Comparison of ENCODE assay signal across 7 mouse cellular contexts in the genomic region with DNA sequence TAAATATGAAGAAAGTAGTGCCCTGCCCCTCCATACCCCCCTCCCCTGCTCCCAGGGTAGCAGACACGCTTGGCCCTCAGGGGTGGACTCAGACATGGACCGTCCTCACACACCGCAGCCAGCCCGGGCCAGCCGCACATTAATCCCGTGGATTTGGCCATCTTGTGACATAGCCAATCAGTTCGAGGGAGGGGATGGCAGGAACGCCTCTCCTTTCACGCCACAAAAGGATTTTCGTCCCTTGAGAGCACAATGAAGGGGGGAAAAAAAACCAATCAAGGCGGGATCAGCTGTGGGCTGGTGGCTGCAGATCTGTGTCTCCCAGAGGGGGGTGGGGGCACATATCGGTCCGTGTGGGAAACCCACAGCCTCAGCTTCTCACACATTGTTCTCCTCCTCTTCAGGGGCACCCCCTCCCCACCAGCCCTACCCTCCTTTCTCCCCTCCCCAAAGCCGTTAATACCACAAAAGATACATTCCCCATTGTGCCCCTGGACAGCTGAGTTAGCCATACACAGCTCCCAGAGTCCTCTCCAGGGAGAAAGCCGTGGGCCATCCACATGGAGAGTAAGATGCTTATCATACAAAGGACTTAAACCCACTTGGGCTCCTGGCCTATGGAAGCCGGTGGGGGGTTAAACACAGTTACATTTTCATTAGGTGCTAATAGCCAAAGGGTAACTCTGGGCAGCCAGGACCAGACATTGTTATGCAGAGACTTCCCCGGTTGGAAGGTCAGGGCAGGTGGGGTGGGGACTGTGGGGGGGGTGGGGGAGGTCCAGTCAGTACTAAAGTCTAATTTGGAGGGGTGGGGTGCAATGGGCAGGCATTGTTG.
DNase-seq lines count a peak whose midpoint lies in the region; ATAC-seq and TF ChIP-seq lines count a peak whose summit lies in the region.

No protein-coding gene starts in this region.

- no peak for TF ChIP-seq CTCF in lung, embryonic 14.5 days (IDR thresholded peaks at IDR 0.05; ENCODE audit: low read depth)
- no peak for TF ChIP-seq CTCF in hindbrain, postnatal 0 days (IDR thresholded peaks at IDR 0.05; ENCODE audit: low read depth)

- H3K9ac ChIP-seq in lung, embryonic 14.5 days = peak overlapping the region; percentile 48
- H3K9ac ChIP-seq in embryonic facial prominence, embryonic 13.5 days = peak overlapping the region; percentile 57
- H3K9ac ChIP-seq in hindbrain, postnatal 0 days (replicated peaks; ENCODE audit: low read length) = peak overlapping the region; percentile 30; the same call in 1 of the 2 replicates

- 0 out of 2 replicates have a peak, but pooled peaks cover 8% of the 10 kb centered on the region for H3K4me1 ChIP-seq in lung, embryonic 14.5 days (ENCODE audit: insufficient read depth)
- H3K4me1 ChIP-seq in embryonic facial prominence, embryonic 13.5 days = peaks cover 12% of the 10 kb centered on the region
- peaks cover 12% of the 10 kb centered on the region for H3K4me1 ChIP-seq in hindbrain, postnatal 0 days (ENCODE audit: insufficient read depth, low read length)

- H3K4me3 ChIP-seq in lung, embryonic 14.5 days (ENCODE audit: low read depth, low read length) = peak overlapping the region; percentile 12
- peak overlapping the region; percentile 29 for H3K4me3 ChIP-seq in embryonic facial prominence, embryonic 13.5 days
- H3K4me3 ChIP-seq in hindbrain, postnatal 0 days (ENCODE audit: low read length) = peak overlapping the region; percentile 17

- DNase-seq in lung, embryonic 14.5 days = peak; percentile 46
- DNase-seq in lung, postnatal 36 days = no peak
- DNase-seq in hindbrain, postnatal 0 days (ENCODE audit: low spot score) = peak; percentile 75
- peak; percentile 93 for DNase-seq in retina, postnatal 1 day
- no peak for DNase-seq in cerebellum, postnatal 25 days
- no peak for DNase-seq in gastrocnemius, adult 8-10 months (ENCODE audit: low spot score in 2 of 2)

- no peaks in the 10 kb centered on the region for H3K27me3 ChIP-seq in lung, embryonic 14.5 days (ENCODE audit: insufficient read depth, low read length)
- peaks cover 7% of the 10 kb centered on the region; the same call in 1 of the 2 replicates for H3K27me3 ChIP-seq in embryonic facial prominence, embryonic 13.5 days
- H3K27me3 ChIP-seq in hindbrain, postnatal 0 days (ENCODE audit: insufficient read depth, low read length) = no peaks in the 10 kb centered on the region

- H3K4me2 ChIP-seq in lung, embryonic 14.5 days = peak overlapping the region; percentile 56
- H3K4me2 ChIP-seq in embryonic facial prominence, embryonic 13.5 days = peak overlapping the region; percentile 60
- H3K4me2 ChIP-seq in hindbrain, postnatal 0 days (ENCODE audit: low read depth, low read length) = peak overlapping the region; percentile 46

- WGBS in lung, embryonic 14.5 days = 4% methylated on average over 17 of the region's 17 CpGs
- 3% methylated on average over 17 of the region's 17 CpGs for WGBS in embryonic facial prominence, embryonic 13.5 days
- under 1% methylated on average over 17 of the region's 17 CpGs for WGBS in hindbrain, postnatal 0 days

- H3K27ac ChIP-seq in lung, embryonic 14.5 days (ENCODE audit: low read depth) = no peak overlapping the region
- no peak overlapping the region for H3K27ac ChIP-seq in embryonic facial prominence, embryonic 13.5 days
- peak overlapping the region; percentile 45 for H3K27ac ChIP-seq in hindbrain, postnatal 0 days

- no peaks in the 10 kb centered on the region for H3K9me3 ChIP-seq in lung, embryonic 14.5 days (ENCODE audit: low read depth, low read length)
- no peaks in the 10 kb centered on the region for H3K9me3 ChIP-seq in embryonic facial prominence, embryonic 13.5 days
- H3K9me3 ChIP-seq in hindbrain, postnatal 0 days (ENCODE audit: low read length) = no peaks in the 10 kb centered on the region

- H3K36me3 ChIP-seq in lung, embryonic 14.5 days (ENCODE audit: insufficient read depth) = no peaks in the 10 kb centered on the region
- no peaks in the 10 kb centered on the region for H3K36me3 ChIP-seq in embryonic facial prominence, embryonic 13.5 days
- no peaks in the 10 kb centered on the region for H3K36me3 ChIP-seq in hindbrain, postnatal 0 days (ENCODE audit: insufficient read depth, low read length)

- ATAC-seq in lung, embryonic 14.5 days (ENCODE audit: insufficient read depth) = peak; percentile 54
- peak; percentile 26; the same call in 1 of the 2 replicates for ATAC-seq in embryonic facial prominence, embryonic 13.5 days (ENCODE audit: insufficient number of reproducible peaks, insufficient read depth, low FRiP score, low TSS enrichment, low read depth)
- ATAC-seq in hindbrain, postnatal 0 days = peak; percentile 86

Comparison
In these comparisons a context has a peak if more than half of its experiments do, and no peak if none do; other contexts are left out.
1. DNase-seq: peak in lung, embryonic 14.5 days (single experiment), hindbrain, postnatal 0 days (single experiment) and retina, postnatal 1 day (single experiment); none in lung, postnatal 36 days (single experiment), cerebellum, postnatal 25 days (0 of 2) and gastrocnemius, adult 8-10 months (0 of 2).
2. ATAC-seq: peak in every context shown above with its lines; median percentile 86 in hindbrain, postnatal 0 days; 54 in lung, embryonic 14.5 days; 26 in embryonic facial prominence, embryonic 13.5 days.
3. Peak in every context shown above with its lines, with median percentiles within 50 percentile points of each other: H3K4me2 ChIP-seq, H3K4me3 ChIP-seq and H3K9ac ChIP-seq.